Mouse (Mus musculus) hindbrain, embryonic 13.5 days (tissue): Measurements from ENCODE around the gene Fzr1. TPM values are rescaled to one million over a fixed set of nuclear protein-coding genes. Genes with fewer than 3 reads are reported as not detected.

Experiments
- ATAC-seq: fragments of 200-750 bp; cut with Nextera tagmentation; 2 replicates; pipeline ENCODE4 v1.8.0; 2017; ENCODE audit warnings: moderate TSS enrichment; ENCODE audit not compliant: low FRiP score
- H3K27ac ChIP-seq: fragments of 300-500 bp; sonication (generic); 2 replicates; pipeline ENCODE4 v1.5.1; 2015; ENCODE audit warnings: inconsistent platforms, mild to moderate bottlenecking, moderate library complexity
- H3K27me3 ChIP-seq: fragments of 300-500 bp; sonication (generic); 2 replicates; pipeline ENCODE4 v1.6.1; 2015; ENCODE audit warnings: mild to moderate bottlenecking, inconsistent platforms
- H3K36me3 ChIP-seq: fragments of 300-500 bp; sonication (generic); 2 replicates; pipeline ENCODE4 v1.6.1; 2015; ENCODE audit warnings: mild to moderate bottlenecking, inconsistent platforms
- H3K4me1 ChIP-seq: fragments of 300-500 bp; sonication (generic); replicated peaks from 2 replicates; pipeline ENCODE4 v1.6.1; 2015; ENCODE audit warnings: inconsistent platforms
- H3K4me2 ChIP-seq: fragments of 300-500 bp; sonication (generic); 2 replicates; pipeline ENCODE4 v1.6.1; 2015; ENCODE audit warnings: inconsistent platforms, mild to moderate bottlenecking, moderate library complexity
- H3K4me3 ChIP-seq: fragments of 300-500 bp; sonication (generic); 2 replicates; pipeline ENCODE4 v1.5.1; 2015; ENCODE audit warnings: mild to moderate bottlenecking, inconsistent platforms
- H3K9ac ChIP-seq: fragments of 300-500 bp; sonication (generic); 2 replicates; pipeline ENCODE4 v1.6.1; 2015; ENCODE audit warnings: mild to moderate bottlenecking, inconsistent platforms
- H3K9me3 ChIP-seq: fragments of 300-500 bp; sonication (generic); 2 replicates; pipeline ENCODE4 v1.6.1; 2016; ENCODE audit warnings: inconsistent platforms
- WGBS: fragments of 180-500 bp; shearing (Covaris S2); methylation state at CpG from one replicate; pipeline ENCODE4 v1.1.7; 2015; 5-methylcytosine and 5-hydroxymethylcytosine counted together
- polyA plus RNA-seq: library from polyadenylated mRNA; unstranded; fragments of >200 nt; fragmentation: Nextera tagmentation; extraction: Ambion mirVana; gene quantifications from 2 replicates; pipeline ENCODE4 v1.2.1, GENCODE M21; 2015

Gene Fzr1
- polyA plus RNA-seq, 1 experiment from 2014 or later = 121 TPM

GRCm38 (mm10) chr10:81405588-81406201, 27.4 kb upstream of the Fzr1 start:
- no peak overlapping the region for H3K9ac ChIP-seq
- no peak overlapping the region for H3K4me3 ChIP-seq
- peaks cover 50% of the 10 kb centered on the region for H3K36me3 ChIP-seq
- no peak overlapping the region for H3K27ac ChIP-seq
- H3K27me3 ChIP-seq = peaks cover 47% of the 10 kb centered on the region
- no peaks in the 10 kb centered on the region for H3K9me3 ChIP-seq
- peaks cover 86% of the 10 kb centered on the region for H3K4me1 ChIP-seq
- WGBS = 39% methylated on average over 13 of the region's 13 CpGs
- ATAC-seq = no peak
- H3K4me2 ChIP-seq = no peak overlapping the region

- H3K4me3 ChIP-seq = no peak overlapping the region
- no peak overlapping the region for H3K4me2 ChIP-seq
- WGBS = 56% methylated on average over 18 of the region's 18 CpGs
- peaks cover 59% of the 10 kb centered on the region for H3K36me3 ChIP-seq
- 0 out of 2 replicates have a peak overlapping the region, but pooled peaks have one; percentile 43 for H3K9ac ChIP-seq
- peaks cover 47% of the 10 kb centered on the region for H3K27me3 ChIP-seq
- H3K27ac ChIP-seq = no peak overlapping the region
- no peak for ATAC-seq
- no peaks in the 10 kb centered on the region for H3K9me3 ChIP-seq
- H3K4me1 ChIP-seq = peaks cover 86% of the 10 kb centered on the region
Measured at GRCm38 (mm10) chr10:81404720-81405119, 26.4 kb upstream of the Fzr1 start.

- ATAC-seq = no peak
- Histone ChIP-seq H3K4me2 (no peak overlapping the region), H3K36me3 (peaks cover 66% of the 10 kb centered on the region), H3K9me3 (no peaks in the 10 kb centered on the region), H3K9ac (no peak overlapping the region), H3K27me3 (peaks cover 44% of the 10 kb centered on the region), H3K4me3 (no peak overlapping the region), H3K4me1 (peaks cover 85% of the 10 kb centered on the region), H3K27ac (peak overlapping the region; percentile 13; the same call in 1 of the 2 replicates)
- WGBS = 17% methylated on average over 9 of the region's 9 CpGs
Measured at GRCm38 (mm10) chr10:81404082-81404481, 25.8 kb upstream of the Fzr1 start.

- ATAC-seq = no peak
- WGBS = 34% methylated on average over 10 of the region's 10 CpGs
Measured at GRCm38 (mm10) chr10:81403511-81403910, 25.2 kb upstream of the Fzr1 start.

GRCm38 (mm10) chr10:81402227-81402765, 24.0 kb upstream of the Fzr1 start:
- H3K4me2 ChIP-seq = peak overlapping the region; percentile 17; the same call in 1 of the 2 replicates
- H3K27me3 ChIP-seq = peaks cover 30% of the 10 kb centered on the region
- H3K36me3 ChIP-seq = peaks cover 59% of the 10 kb centered on the region
- whole genome bisulfite sequencing = 15% methylated on average over 7 of the region's 7 CpGs
- H3K4me3 ChIP-seq = no peak overlapping the region
- peak overlapping the region; percentile 43; the same call in 1 of the 2 replicates for H3K9ac ChIP-seq
- H3K27ac ChIP-seq = peak overlapping the region; percentile 92
- no peak; the same call in 1 of the 2 replicates for ATAC-seq
- peaks cover 78% of the 10 kb centered on the region for H3K4me1 ChIP-seq
- no peaks in the 10 kb centered on the region for H3K9me3 ChIP-seq

More at GRCm38 (mm10) chr10:81403511-81403910, 25.2 kb upstream of the Fzr1 start:
- Histone ChIP-seq H3K36me3 (peaks cover 64% of the 10 kb centered on the region), H3K27ac (peak overlapping the region; percentile 92), H3K4me3 (no peak overlapping the region), H3K9me3 (no peaks in the 10 kb centered on the region), H3K27me3 (peaks cover 39% of the 10 kb centered on the region), H3K4me2 (no peak overlapping the region), H3K9ac (no peak overlapping the region), H3K4me1 (peaks cover 79% of the 10 kb centered on the region)

- 5% methylated on average over 18 of the region's 18 CpGs for whole genome bisulfite sequencing
- peak overlapping the region; percentile 17; the same call in 1 of the 2 replicates for H3K4me2 ChIP-seq
- H3K27me3 ChIP-seq = peaks cover 24% of the 10 kb centered on the region
- peaks cover 53% of the 10 kb centered on the region for H3K36me3 ChIP-seq
- ATAC-seq = peak; percentile 75
- H3K4me3 ChIP-seq = no peak overlapping the region
- peak overlapping the region; percentile 92 for H3K27ac ChIP-seq
- H3K9me3 ChIP-seq = no peaks in the 10 kb centered on the region
- H3K4me1 ChIP-seq = peaks cover 78% of the 10 kb centered on the region
- peak overlapping the region; percentile 43; the same call in 1 of the 2 replicates for H3K9ac ChIP-seq
Measured at GRCm38 (mm10) chr10:81401521-81402226, 23.4 kb upstream of the Fzr1 start.

GRCm38 (mm10) chr10:81401205-81401520, 22.8 kb upstream of the Fzr1 start:
- peaks cover 48% of the 10 kb centered on the region for H3K36me3 ChIP-seq
- H3K4me1 ChIP-seq = peaks cover 78% of the 10 kb centered on the region
- no peaks in the 10 kb centered on the region for H3K9me3 ChIP-seq
- H3K9ac ChIP-seq = peak overlapping the region; percentile 14; the same call in 1 of the 2 replicates
- no peak overlapping the region for H3K4me2 ChIP-seq
- no peak overlapping the region for H3K4me3 ChIP-seq
- no peak; the same call in 1 of the 2 replicates for ATAC-seq
- H3K27me3 ChIP-seq = peaks cover 18% of the 10 kb centered on the region; the same call in 1 of the 2 replicates
- 22% methylated on average over 10 of the region's 10 CpGs for WGBS
- H3K27ac ChIP-seq = peak overlapping the region; percentile 92

- no peak for ATAC-seq
- Histone ChIP-seq H3K36me3 (peaks cover 42% of the 10 kb centered on the region), H3K27me3 (peaks cover 13% of the 10 kb centered on the region; the same call in 1 of the 2 replicates), H3K4me1 (peaks cover 80% of the 10 kb centered on the region), H3K9ac (peak overlapping the region; percentile 56), H3K9me3 (no peaks in the 10 kb centered on the region), H3K27ac (peak overlapping the region; percentile 92), H3K4me2 (peak overlapping the region; percentile 32; the same call in 1 of the 2 replicates), H3K4me3 (no peak overlapping the region)
- WGBS = 39% methylated on average over 22 of the region's 22 CpGs
Measured at GRCm38 (mm10) chr10:81400371-81401204, 22.3 kb upstream of the Fzr1 start.

- peaks cover 37% of the 10 kb centered on the region for H3K36me3 ChIP-seq
- no peaks in the 10 kb centered on the region for H3K9me3 ChIP-seq
- ATAC-seq = no peak
- peak overlapping the region; percentile 32; the same call in 1 of the 2 replicates for H3K4me2 ChIP-seq
- WGBS = 79% methylated on average over 18 of the region's 18 CpGs
- peak overlapping the region; percentile 39 for H3K9ac ChIP-seq
- H3K4me1 ChIP-seq = peaks cover 80% of the 10 kb centered on the region
- H3K27me3 ChIP-seq = peaks cover 8% of the 10 kb centered on the region; the same call in 1 of the 2 replicates
- H3K27ac ChIP-seq = no peak overlapping the region
- H3K4me3 ChIP-seq = no peak overlapping the region
Measured at GRCm38 (mm10) chr10:81399798-81400308, 21.5 kb upstream of the Fzr1 start.

GRCm38 (mm10) chr10:81399296-81399695, 21.0 kb upstream of the Fzr1 start:
- Histone ChIP-seq H3K9me3 (no peaks in the 10 kb centered on the region), H3K27me3 (0 out of 2 replicates have a peak, but pooled peaks cover 3% of the 10 kb centered on the region), H3K27ac (no peak overlapping the region), H3K4me2 (no peak overlapping the region), H3K9ac (0 out of 2 replicates have a peak overlapping the region, but pooled peaks have one; percentile 16), H3K4me1 (peaks cover 76% of the 10 kb centered on the region), H3K4me3 (no peak overlapping the region), H3K36me3 (peaks cover 32% of the 10 kb centered on the region)
- ATAC-seq = no peak
- WGBS = 63% methylated on average over 5 of the region's 5 CpGs

- 59% methylated on average over 5 of the region's 5 CpGs for WGBS
- Histone ChIP-seq H3K9me3 (no peaks in the 10 kb centered on the region), H3K4me3 (no peak overlapping the region), H3K4me2 (no peak overlapping the region), H3K4me1 (peaks cover 69% of the 10 kb centered on the region), H3K27me3 (0 out of 2 replicates have a peak, but pooled peaks cover 5% of the 10 kb centered on the region), H3K9ac (peak overlapping the region; percentile 60), H3K36me3 (peaks cover 25% of the 10 kb centered on the region), H3K27ac (peak overlapping the region; percentile 50)
- ATAC-seq = no peak
Measured at GRCm38 (mm10) chr10:81396749-81397148, 18.4 kb upstream of the Fzr1 start.
